Mouse (Mus musculus) testis, postnatal 14 days (tissue): ENCODE data around the gene Dnah3.

Source experiments
- DNase-seq: peaks from one replicate; pipeline ENCODE4 v3.0.0; 2021; ENCODE audit warnings: low spot score

The Dnah3 gene

DNA sequence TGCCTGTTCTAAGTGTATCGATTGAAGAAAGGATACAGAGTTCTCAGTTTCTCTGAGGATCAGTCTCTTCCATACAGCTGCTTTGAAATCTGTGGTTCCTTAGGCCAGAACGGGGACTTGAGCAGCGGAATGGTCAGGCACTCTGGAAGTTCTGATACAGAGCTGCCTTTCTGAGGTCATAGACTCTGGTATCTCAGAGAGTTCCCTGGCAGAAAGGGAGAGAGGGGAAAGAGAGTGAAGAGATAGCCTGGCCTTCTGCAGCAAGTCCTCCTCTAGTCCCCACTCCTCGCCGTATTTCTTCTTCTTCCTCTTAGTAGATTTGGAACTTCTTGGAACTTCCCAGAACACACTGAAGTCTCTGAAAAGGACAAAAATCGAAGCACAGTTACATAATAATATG, at the start of gene Dnah3:
Gene Dnah3, minus strand, starts transcription at position 101 of the 400 bp plus-strand sequence.
- DNase-seq, result no peak

DNA sequence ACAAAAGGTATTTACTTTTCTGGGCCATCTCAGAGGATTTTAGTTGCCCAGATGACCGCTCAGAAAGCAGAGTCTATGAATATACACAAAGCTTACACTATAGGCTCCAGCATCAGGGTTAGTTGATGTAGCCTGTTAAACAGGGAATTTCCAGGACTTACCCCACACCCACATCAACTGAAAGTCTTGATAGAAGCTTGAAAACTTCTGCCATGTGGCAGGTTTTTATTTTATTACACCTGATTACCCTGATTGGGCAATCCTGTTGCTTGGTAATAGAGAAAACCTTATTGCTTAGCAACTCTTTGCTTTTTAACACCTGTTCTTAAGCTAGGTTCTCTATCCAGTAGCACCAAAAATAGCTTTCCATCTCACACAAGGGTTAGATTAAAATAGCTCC, 47.7 kb upstream of the Dnah3 start:
- DNase-seq, result no peak

DNA sequence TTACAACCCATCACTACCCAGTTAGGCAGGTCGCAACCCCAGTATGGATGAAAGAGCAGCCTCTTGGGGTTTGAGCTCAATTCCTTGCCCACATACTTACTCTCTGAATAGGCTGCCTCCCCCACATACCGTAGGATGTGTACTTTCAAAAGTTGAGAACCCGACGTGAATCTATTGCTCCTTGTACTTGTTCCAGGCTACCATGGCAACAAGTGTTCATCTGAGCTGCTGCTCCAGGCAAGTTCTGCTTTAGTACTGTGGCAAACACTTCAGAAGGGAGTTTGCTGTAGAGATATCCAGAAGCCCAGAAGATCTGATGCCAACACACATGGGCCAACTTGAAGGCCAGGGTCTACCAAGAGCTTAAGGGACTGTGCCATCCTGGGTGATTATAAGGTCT, 33.9 kb upstream of the Dnah3 start:
- no peak for DNase-seq

DNA sequence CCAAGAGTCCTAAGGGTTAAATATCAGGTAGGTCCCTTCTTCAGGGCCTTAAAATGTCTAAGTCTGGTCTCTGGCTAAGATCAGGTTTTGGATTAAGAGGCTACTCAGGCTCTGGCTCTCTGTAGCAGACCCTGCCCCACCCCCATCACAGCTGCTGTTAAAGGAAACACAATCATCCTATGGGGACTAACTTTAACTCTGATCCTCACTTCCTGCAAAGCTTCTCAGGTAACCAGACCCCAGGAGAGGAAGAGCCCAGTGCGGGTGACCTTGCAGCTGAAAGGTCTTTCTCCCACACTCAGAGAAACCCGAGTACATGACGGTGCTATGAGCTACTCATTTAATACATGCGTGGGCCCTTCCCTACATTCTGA, 32.6 kb upstream of the Dnah3 start:
- no peak for DNase-seq

DNA sequence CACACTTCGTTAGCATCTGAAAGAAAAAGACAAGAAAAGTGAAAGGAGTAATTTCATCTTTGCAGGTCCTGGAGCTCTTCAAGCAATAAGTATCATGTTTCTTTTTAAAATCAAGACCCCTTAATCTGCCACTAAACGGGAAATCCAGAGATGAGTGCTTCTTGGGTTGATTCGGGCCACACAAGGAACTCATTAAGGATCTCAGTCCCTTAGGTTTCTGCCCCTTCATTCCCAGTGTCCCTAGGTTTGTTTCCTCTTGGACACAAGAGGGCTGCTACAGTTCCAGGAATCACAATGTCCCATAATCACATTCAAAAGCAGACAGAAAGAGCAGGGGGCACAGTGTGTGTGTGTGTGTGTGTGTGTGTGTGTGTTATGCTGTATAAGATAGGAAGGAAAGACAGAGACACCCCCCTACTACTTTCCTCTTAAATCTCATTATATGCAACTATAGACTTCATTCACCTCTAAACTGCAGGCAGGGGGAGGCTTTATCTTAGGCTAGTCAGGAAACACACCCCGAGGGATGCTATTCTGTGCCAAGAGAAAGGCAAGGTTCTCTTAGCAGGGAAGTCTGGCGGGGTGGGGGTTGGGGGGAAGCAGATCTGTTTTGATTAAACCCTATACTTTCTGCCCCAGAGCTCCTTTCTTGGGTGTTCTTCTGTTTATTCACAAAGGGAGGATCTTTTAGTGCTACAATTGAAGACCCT, 32.1 kb upstream of the Dnah3 start:
- no peak for DNase-seq

DNA sequence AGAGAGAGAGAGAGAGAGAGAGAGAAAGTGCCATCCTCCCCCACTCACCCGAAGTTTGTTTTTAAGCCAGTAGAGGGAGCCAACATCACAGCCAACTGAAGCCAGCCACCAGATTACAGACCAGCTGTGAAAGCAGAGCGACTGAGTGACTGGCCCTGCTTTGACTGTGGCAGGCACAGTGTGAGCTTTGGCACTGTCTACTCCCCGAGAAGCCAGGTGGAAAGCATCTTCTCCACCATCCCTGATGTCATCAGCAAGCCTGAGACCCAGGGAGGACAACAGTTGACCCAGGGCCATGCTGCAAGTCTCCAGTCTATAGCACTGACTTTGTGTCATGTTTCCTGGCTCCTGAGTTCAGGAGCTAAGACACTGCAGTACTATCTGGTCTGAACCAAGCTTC, 29.8 kb upstream of the Dnah3 start:
- peak; percentile 41 for DNase-seq

DNA sequence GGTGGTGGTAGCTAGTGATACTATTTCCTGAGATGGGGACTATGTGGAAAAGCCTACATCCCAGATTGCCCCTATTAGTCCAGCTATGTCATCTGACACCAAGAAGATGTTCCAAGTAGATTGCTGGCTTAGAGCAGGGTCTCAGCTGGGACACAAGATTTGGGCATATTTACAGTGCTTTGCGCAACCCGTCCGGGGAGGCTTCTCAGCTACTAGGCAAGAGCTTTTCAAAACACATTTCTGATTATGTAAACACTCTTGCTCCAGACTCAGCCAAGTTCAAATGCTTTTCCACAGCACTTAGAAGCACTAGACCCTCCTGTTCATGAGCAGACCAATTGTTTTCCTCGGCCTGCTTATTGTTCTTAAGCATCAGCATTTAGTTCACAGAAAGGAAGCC, 28.7 kb upstream of the Dnah3 start:
- no peak for DNase-seq

DNA sequence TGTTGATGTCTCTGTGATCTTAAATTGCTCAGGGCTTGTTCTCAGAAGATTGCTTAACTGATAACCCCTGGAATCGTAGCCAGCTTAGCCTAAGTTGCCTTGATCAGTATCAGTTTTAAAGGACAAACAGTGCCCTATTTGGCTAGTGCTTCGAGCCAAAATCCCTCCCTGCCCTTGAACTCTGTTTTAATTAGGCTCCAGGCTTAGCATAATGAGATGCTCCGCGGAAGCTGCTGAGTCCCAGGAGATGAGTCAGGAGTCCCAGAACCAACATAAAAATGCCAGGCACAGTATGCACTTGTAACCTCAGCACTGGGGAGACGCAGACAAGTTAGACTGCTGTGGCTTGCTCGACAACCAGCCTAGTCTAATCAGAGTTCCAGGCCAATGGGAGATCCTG, 22.4 kb upstream of the Dnah3 start:
- peak; percentile 58 for DNase-seq

DNA sequence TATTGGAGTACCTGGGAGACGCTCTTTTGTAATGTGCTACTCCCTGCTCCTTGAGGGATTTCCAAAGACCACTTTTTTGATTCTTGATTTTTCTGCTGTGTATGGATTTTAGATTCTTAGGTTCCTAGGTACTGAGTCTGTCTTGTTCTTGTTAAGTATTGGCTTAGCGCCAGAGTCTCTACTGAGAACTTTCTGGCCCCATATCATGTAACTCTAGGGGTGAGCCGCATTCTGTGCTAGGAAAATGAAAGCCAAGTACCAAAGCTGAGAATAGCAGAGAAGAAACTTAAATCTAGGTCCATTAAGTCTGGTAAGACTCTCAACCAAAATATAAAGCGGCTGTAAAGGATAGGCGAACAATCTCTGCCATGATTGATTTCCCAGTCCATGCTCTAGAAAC, 21.9 kb upstream of the Dnah3 start:
- DNase-seq, result no peak

DNA sequence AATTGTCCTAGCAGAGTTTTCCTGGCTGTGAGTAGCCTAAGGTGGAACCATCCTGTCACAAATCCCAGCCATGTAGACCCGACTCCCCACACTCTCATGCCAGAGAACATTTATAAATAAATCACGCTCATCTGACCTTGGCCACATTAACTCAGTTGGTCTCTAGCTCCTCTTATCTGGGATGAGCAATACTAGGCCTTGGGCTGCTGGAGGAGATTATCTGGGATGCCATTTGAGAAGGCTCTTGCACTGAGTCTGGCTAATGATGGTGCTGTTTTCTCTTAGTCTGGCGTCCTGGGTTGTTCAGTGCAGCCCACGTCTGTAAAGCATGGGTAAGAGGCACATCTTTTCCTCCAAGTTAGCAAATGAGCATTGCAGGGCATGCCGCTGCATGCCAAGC, 14.6 kb upstream of the Dnah3 start:
- DNase-seq, result no peak

DNA sequence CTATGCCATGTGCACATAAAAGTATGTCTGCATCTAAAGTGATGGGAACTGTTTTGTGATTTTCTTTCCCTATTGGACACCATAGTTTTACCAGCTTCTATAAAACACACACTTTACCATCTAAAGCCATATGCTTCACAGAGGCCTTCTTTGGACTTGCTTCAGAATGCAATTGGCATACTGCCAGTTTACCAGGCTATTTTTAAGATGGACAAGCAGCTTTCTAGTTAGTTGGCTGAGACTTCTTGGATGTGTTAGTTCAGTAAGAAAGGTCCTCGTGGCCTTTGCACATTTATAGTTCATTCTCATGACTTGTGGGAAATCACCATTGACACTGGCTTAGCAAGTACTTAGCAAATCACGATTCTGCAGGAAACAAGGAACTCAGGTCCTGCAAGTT, 11.3 kb upstream of the Dnah3 start:
- no peak for DNase-seq

DNA sequence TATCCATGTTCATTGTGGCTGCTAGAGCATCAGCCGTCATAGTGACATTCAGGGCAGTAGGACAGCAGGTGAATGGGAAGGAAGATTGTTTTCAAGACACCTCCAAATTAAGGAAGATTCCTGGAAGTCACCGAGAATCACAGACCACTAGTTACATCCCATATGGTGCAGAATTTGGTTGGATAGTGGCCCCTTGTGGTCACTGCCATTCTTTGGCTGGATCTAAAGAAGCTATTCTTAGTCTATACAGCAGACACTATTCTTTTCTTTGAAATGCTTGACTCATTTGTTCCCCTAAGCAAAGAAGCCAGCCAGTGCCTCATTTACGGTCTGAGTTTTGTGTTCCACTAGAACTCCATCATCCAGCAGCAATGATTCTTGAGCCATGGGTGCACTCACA, 9.9 kb upstream of the Dnah3 start:
- DNase-seq, result no peak

DNA sequence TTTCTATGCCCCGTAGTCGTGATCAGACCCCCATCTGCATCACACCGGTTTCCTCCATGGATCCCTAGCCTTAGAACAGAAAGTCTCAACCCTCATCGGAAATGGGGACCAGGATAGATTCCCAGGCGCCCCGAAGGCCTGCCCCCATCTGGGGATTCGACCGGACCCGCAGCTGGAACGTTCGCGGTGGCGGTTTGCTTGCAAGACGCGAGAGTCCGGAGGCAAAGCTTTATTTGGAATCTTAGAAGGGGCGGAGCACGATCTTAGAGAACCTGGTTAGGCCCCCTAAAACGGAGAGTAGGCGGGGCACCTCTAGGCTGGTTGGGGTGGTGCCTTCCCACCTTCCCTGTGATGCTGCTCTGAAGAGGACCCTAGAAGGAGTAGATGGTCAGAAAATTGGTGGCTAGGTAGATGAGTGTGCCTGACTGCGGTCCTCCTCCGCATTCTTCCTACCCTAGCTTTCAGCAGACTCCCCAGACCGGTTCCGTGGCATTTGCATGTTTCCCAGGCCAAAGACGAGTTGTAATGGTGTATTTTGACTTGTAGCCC, 8.0 kb upstream of the Dnah3 start:
- peak; percentile 27 for DNase-seq

DNA sequence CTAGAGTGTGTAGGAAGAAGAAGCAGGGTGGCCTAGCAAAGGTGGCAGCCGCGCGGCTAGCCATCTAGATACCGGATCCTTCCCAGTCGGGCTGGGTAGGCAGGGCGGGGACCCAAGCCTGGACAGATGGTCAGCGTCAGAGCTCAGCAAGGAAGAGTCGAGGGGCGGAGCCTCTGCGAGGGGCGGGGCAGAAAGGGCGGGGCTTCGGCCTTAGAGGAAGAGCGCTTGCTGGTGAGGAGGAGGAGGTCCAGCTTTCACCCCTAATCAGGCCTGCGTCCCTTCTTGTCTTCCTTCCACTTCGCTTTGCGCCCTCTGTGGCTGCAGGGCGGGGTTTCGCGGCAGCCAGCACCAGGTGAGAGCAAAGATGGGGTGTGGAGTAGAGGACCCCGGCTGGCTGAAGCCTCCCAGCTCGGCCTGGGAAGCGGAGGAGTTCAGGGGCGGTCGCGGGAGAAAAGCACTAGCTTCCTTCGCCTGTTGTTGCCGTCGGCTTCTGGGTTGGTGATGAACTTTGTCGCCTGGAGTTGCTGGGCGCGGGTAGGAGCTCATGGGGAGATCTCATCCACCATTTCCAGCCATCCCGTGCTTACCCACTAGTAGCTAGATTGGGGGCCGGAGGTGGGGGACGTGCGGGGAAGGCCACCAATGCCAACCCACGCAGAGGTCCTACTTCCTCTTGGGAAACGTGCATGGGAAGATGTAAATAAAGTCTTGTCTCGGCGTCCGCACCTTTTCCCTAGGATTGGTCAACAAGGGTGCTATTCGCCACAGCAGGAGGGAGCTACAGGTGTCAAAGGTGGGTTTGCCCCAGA, 7.3 kb upstream of the Dnah3 start, which contains the start of gene Tmem159:
Gene Tmem159, plus strand, starts transcription at position 190 of the 809 bp plus-strand sequence.
- peak; percentile 85 for DNase-seq

DNA sequence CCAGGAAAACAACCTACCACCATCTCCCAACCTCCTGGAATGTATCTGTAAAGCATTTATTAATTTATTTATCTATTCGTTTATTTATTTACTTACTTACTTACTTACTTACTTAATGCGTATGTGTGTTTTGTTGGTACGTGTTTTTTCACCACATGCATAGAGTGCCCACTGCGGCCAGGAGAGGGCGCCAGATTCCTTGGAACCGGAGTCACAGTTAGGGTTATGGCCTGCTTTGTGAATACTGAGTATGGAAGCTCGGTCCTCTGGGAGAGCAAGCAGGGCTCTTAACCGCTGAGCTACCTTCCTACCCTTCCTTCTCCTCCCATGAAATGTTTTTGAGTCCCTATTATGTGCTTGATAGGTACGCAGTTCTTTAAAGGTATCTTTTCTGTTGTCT, 3.3 kb upstream of the Dnah3 start:
- peak; percentile 61 for DNase-seq

DNA sequence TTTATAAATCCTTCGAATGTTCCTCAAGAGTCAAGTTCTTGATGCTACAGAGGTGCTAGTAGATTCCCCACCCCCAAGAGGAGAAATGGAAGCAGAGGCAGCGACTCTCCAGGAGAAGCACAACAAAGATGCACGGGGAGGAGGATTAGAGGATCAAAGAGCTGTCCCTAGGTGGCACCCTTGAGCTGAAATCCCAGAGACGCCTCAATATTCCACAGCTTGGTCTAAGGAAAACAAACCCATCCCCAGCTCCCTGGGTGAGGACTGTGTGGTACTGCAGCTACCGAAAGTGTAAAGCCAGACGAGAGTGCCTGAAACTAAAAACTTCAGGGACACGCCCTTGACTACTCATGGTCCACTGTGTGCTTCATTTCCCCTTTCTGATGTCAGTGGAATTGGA, 2.8 kb upstream of the Dnah3 start:
- DNase-seq, result no peak

DNA sequence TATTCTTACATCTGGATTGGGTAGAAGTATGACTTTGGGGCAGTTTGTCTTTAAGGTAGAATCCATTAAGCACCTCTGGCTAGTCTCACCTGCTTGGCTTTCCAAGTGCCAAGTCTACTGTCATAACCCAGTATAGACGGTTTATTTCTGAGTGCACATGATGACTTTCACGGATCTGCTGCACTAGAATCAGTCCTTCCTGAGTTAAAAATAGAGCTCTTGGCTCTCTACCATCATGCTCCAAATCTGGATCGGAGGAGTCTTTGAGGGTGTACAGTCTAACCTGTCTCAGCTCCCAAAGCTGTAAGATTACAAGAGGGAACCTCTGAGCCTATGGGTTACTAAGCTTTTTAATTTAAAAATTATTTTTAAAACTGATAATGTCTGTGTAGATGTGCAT, 864 bp downstream of the Dnah3 start:
- no peak for DNase-seq

DNA sequence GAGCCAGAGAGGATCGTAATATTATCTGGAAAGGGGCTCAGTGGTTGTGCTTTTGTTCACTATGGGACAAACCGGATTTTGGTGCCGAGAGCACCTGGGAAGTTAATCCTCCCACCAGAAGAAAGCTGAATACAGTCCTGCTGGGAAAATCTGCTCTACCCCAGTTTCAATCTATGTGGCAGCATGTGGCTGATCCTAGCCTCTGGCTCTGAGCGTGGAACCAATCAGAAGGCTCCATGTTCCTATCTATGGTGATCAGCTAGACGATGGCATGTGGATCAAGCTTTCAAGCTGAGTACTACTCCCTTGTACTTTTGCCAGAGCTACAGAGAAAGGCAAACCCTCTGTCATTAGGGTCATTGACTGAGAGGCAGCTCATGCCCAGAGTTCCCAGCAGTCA, 2.0 kb downstream of the Dnah3 start:
- DNase-seq, result no peak

DNA sequence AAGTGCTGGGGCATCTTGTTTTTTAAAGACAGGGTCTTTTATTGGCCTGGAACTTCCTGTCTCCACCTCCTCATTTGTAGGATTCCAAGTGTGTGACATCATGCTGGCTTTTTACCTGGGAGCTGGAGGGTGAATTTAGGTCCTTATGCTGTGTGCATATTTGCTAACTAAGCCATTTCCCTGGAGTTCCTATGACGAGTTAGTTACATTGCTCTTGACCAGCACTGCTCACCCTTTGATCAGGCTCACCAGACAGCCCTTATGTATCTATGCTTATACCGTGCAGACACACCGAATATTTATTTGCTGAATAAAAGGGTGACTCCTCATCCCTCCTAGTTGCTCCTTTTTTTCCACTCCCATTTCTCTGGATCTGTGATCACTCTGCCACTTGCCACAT, 14.9 kb downstream of the Dnah3 start:
- no peak for DNase-seq

DNA sequence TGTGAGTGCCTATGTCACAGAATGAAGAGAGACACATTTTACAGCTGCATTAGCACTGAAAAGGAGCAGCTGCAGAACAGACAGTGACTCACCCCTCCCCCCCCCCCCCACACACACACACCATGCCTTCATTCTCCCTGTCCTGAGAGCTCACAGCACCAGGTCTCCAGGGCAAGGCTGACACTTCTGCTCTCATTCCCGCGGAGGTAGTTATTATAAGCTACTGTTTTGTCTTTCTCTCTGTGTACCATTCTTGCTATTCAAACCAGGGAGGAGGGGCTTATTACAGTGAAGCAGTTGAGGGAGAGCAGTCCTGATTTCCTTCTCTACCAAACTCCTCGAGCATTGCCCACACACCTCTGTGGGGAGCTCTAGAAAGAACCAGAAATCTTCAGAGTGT, 25.9 kb downstream of the Dnah3 start:
- DNase-seq, result no peak

DNA sequence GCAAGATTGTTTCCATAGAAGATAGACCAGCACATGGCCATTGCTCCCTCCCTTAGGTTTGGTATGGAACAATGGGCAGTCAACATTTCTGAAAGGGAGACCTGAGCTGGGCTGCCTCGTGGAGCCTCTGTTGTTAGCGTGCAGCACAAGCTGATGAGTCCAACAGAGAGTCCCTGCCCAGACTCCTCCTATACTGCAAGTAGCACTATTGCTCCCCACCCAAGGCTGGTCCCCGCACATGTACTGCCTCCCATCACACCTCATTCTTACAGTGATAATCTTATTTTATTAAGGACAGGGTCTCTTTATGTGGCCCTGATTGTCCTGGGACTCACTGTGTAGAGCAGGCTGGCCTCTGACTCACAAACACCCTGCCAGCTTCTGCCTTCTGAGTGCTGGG, 27.0 kb downstream of the Dnah3 start:
- DNase-seq, result no peak

DNA sequence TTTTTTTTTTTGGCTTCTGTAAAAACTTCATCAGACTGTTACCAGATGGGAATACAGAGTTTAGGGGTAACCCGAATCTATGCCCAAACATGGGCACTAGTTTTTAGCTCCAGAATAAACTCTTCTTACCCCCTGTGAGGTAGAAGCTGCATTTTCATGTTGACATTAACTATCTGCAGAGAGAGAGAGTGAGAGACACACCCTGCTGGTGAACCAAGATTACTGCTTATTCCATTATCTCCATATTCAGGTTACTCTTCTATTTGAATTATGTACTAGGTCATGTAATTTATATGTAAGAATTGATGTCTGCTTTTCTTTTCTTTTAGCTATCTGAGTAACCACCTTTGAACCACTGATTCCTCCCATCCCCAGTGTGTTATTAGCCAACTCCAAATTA, 31.0 kb downstream of the Dnah3 start:
- DNase-seq, result no peak

DNA sequence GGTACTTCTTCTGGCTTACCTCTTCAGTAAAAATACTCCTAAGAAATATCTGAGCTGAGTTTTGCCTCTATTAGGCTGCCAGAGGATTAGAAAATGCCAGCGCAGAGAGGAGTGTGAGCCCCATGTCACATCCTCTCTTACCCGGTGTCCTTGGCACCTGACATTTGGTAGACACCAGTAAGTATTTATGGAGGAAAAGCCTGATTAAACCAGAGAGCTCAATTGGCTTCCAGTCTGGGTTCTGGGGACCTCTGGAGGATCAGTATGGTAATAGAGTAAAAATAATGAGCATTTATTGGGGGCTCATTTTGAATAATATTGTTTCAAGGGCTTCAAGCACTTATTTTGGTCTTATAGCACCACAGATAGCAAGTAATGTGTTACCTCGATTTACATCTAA, 39.6 kb downstream of the Dnah3 start:
- DNase-seq, result no peak

DNA sequence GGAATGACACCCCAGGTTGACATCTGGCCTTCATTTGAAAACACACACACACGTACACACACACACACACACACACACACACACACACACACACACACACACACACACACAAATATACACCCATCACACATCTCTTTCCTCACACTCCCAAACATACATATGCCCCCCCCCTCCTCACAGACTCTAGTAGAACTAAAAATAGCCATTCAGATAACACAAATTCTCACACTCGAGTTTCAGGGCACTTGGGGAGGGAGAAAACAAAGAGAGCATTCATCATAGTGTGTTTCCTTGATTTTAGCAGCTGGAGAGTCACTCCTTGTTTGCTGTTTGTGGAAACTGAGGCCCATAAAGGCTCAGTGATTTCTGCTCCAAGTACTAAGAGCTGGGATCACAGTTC, 41.1 kb downstream of the Dnah3 start:
- no peak for DNase-seq
